Mouse (Mus musculus) midbrain, embryonic 10.5 days (tissue): Measurements from ENCODE around the gene Ptcra. TPM values are rescaled to one million over a fixed set of nuclear protein-coding genes. Genes with fewer than 3 reads are reported as not detected.

Experiments used
- DNase-seq: peaks from one replicate; pipeline ENCODE4 v3.0.0-alpha.2; 2017; ENCODE audit warnings: low spot score
- H3K27ac ChIP-seq: fragments of 300-500 bp; sonication (generic); replicated peaks from 2 replicates; pipeline ENCODE4 v1.5.1; 2016; ENCODE audit warnings: mild to moderate bottlenecking
- H3K27me3 ChIP-seq: fragments of 300-500 bp; sonication (generic); 2 replicates; pipeline ENCODE4 v1.6.1; 2016; ENCODE audit warnings: low read depth, mild to moderate bottlenecking; ENCODE audit not compliant: poor library complexity, severe bottlenecking
- H3K36me3 ChIP-seq: fragments of 300-500 bp; sonication (generic); 2 replicates; pipeline ENCODE4 v1.6.1; 2016; ENCODE audit warnings: mild to moderate bottlenecking, moderate library complexity
- H3K4me1 ChIP-seq: fragments of 300-500 bp; sonication (generic); 2 replicates; pipeline ENCODE4 v1.6.1; 2016
- H3K4me3 ChIP-seq: fragments of 300-500 bp; sonication (generic); 2 replicates; pipeline ENCODE4 v1.5.1; 2016; ENCODE audit warnings: mild to moderate bottlenecking, moderate library complexity
- H3K9me3 ChIP-seq: fragments of 300-500 bp; sonication (generic); replicated peaks from 2 replicates; pipeline ENCODE4 v1.6.1; 2016; ENCODE audit warnings: mild to moderate bottlenecking
- WGBS: fragments of 180-500 bp; shearing (Covaris S2); methylation state at CpG from one replicate; pipeline ENCODE4 v1.1.7; 2016; 5-methylcytosine and 5-hydroxymethylcytosine counted together
- polyA plus RNA-seq: library from polyadenylated mRNA; unstranded; fragments of >200 nt; fragmentation: Nextera tagmentation; extraction: Ambion mirVana; gene quantifications from 2 replicates; pipeline ENCODE4 v1.2.1, GENCODE M21; 2016

Ptcra gene
- polyA plus RNA-seq, 1 experiment from 2014 or later: 0.53 TPM

- H3K4me1 ChIP-seq: peaks cover 9% of the 10 kb centered on the region; the same call in 1 of the 2 replicates
- DNase-seq: peak; percentile 92
- whole genome bisulfite sequencing: under 1% methylated on average over 44 of the region's 44 CpGs
- H3K9me3 ChIP-seq: no peaks in the 10 kb centered on the region
- H3K27ac ChIP-seq: peak within 1 kb of the TSS; percentile 91
- peaks cover 37% of the 10 kb centered on the region for H3K36me3 ChIP-seq
- peak within 1 kb of the TSS; percentile 80 for H3K4me3 ChIP-seq
- no peaks in the 10 kb centered on the region for H3K27me3 ChIP-seq
Observed at GRCm38 (mm10) chr17:46782341-46783221, 19.1 kb upstream of the Ptcra start, which contains the start of gene Rpl7l1. Gene Rpl7l1, minus strand, starts transcription at chr17:46782672.

GRCm38 (mm10) chr17:46781876-46782275 lies 18.4 kb upstream of the Ptcra start:
- H3K27me3 ChIP-seq: no peaks in the 10 kb centered on the region
- no peaks in the 10 kb centered on the region for H3K9me3 ChIP-seq
- peak overlapping the region; percentile 91 for H3K27ac ChIP-seq
- 10% methylated on average over 11 of the region's 11 CpGs for WGBS
- H3K4me3 ChIP-seq: peak overlapping the region; percentile 80
- H3K36me3 ChIP-seq: peaks cover 44% of the 10 kb centered on the region
- peaks cover 9% of the 10 kb centered on the region; the same call in 1 of the 2 replicates for H3K4me1 ChIP-seq
- DNase-seq: no peak

- no peaks in the 10 kb centered on the region for H3K9me3 ChIP-seq
- H3K4me3 ChIP-seq: no peak overlapping the region
- DNase-seq: no peak
- H3K36me3 ChIP-seq: peaks cover 73% of the 10 kb centered on the region
- 89% methylated on average over 3 of the region's 3 CpGs for WGBS
- no peaks in the 10 kb centered on the region for H3K27me3 ChIP-seq
- H3K27ac ChIP-seq: no peak overlapping the region
- peaks cover 25% of the 10 kb centered on the region for H3K4me1 ChIP-seq
Observed at GRCm38 (mm10) chr17:46776087-46776486, 12.6 kb upstream of the Ptcra start.

- Histone ChIP-seq H3K27ac (no peak overlapping the region), H3K36me3 (peaks cover 62% of the 10 kb centered on the region), H3K4me1 (peaks cover 23% of the 10 kb centered on the region), H3K9me3 (no peaks in the 10 kb centered on the region), H3K4me3 (no peak overlapping the region), H3K27me3 (no peaks in the 10 kb centered on the region)
- 96% methylated on average over 9 of the region's 9 CpGs for WGBS
- DNase-seq: no peak
Observed at GRCm38 (mm10) chr17:46775070-46775469, 11.6 kb upstream of the Ptcra start.

GRCm38 (mm10) chr17:46774131-46774472 lies 10.6 kb upstream of the Ptcra start:
- Histone ChIP-seq H3K36me3 (peaks cover 53% of the 10 kb centered on the region), H3K9me3 (no peaks in the 10 kb centered on the region), H3K4me1 (peaks cover 23% of the 10 kb centered on the region), H3K27me3 (no peaks in the 10 kb centered on the region), H3K27ac (no peak overlapping the region), H3K4me3 (peak overlapping the region; percentile 78)
- WGBS: 46% methylated on average over 2 of the region's 2 CpGs
- DNase-seq: no peak

GRCm38 (mm10) chr17:46773278-46774130 lies 10.0 kb upstream of the Ptcra start:
- WGBS: 12% methylated on average over 19 of the region's 20 CpGs
- Histone ChIP-seq H3K9me3 (no peaks in the 10 kb centered on the region), H3K27me3 (no peaks in the 10 kb centered on the region), H3K27ac (peak overlapping the region; percentile 88; the same call in 1 of the 2 replicates), H3K4me1 (peaks cover 23% of the 10 kb centered on the region), H3K4me3 (peak overlapping the region; percentile 78), H3K36me3 (peaks cover 47% of the 10 kb centered on the region)
- DNase-seq: peak; percentile 40

GRCm38 (mm10) chr17:46772404-46773277 lies 9.1 kb upstream of the Ptcra start, which contains the start of gene 2310039H08Rik:
Gene 2310039H08Rik, plus strand, starts transcription at chr17:46772635.
- H3K4me3 ChIP-seq: peak within 1 kb of the TSS; percentile 78
- under 1% methylated on average over 50 of the region's 50 CpGs for WGBS
- peak within 1 kb of the TSS; percentile 88 for H3K27ac ChIP-seq
- peaks cover 38% of the 10 kb centered on the region for H3K36me3 ChIP-seq
- no peaks in the 10 kb centered on the region for H3K9me3 ChIP-seq
- no peaks in the 10 kb centered on the region for H3K27me3 ChIP-seq
- peak; percentile 91 for DNase-seq
- H3K4me1 ChIP-seq: peaks cover 27% of the 10 kb centered on the region

- Histone ChIP-seq H3K4me3 (peak overlapping the region; percentile 78), H3K27me3 (no peaks in the 10 kb centered on the region), H3K36me3 (peaks cover 32% of the 10 kb centered on the region), H3K27ac (peak overlapping the region; percentile 88), H3K9me3 (no peaks in the 10 kb centered on the region), H3K4me1 (peaks cover 27% of the 10 kb centered on the region)
- 9% methylated on average over 5 of the region's 5 CpGs for WGBS
- no peak for DNase-seq
Observed at GRCm38 (mm10) chr17:46772038-46772403, 8.5 kb upstream of the Ptcra start.

GRCm38 (mm10) chr17:46771616-46772015 lies 8.1 kb upstream of the Ptcra start:
- H3K36me3 ChIP-seq: peaks cover 28% of the 10 kb centered on the region
- peak overlapping the region; percentile 88; the same call in 1 of the 2 replicates for H3K27ac ChIP-seq
- H3K27me3 ChIP-seq: no peaks in the 10 kb centered on the region
- H3K9me3 ChIP-seq: no peaks in the 10 kb centered on the region
- 72% methylated on average over 17 of the region's 17 CpGs for WGBS
- peaks cover 27% of the 10 kb centered on the region for H3K4me1 ChIP-seq
- DNase-seq: no peak
- peak overlapping the region; percentile 78 for H3K4me3 ChIP-seq

GRCm38 (mm10) chr17:46771025-46771424 lies 7.5 kb upstream of the Ptcra start:
- Histone ChIP-seq H3K36me3 (peaks cover 22% of the 10 kb centered on the region), H3K27me3 (no peaks in the 10 kb centered on the region), H3K4me1 (peaks cover 27% of the 10 kb centered on the region), H3K9me3 (no peaks in the 10 kb centered on the region), H3K4me3 (no peak overlapping the region), H3K27ac (no peak overlapping the region)
- WGBS: 84% methylated on average over 4 of the region's 4 CpGs
- no peak for DNase-seq

- Histone ChIP-seq H3K4me1 (peaks cover 27% of the 10 kb centered on the region), H3K27me3 (no peaks in the 10 kb centered on the region), H3K9me3 (no peaks in the 10 kb centered on the region), H3K36me3 (peaks cover 17% of the 10 kb centered on the region), H3K4me3 (no peak overlapping the region), H3K27ac (no peak overlapping the region)
- no peak for DNase-seq
- 91% methylated on average over 11 of the region's 11 CpGs for WGBS
Observed at GRCm38 (mm10) chr17:46770546-46770945, 7.0 kb upstream of the Ptcra start.

- no peaks in the 10 kb centered on the region for H3K36me3 ChIP-seq
- no peak overlapping the region for H3K4me3 ChIP-seq
- no peaks in the 10 kb centered on the region for H3K9me3 ChIP-seq
- no peak overlapping the region for H3K27ac ChIP-seq
- no peak for DNase-seq
- WGBS: 56% methylated on average over 8 of the region's 8 CpGs
- H3K4me1 ChIP-seq: peaks cover 13% of the 10 kb centered on the region
- no peaks in the 10 kb centered on the region for H3K27me3 ChIP-seq
Observed at GRCm38 (mm10) chr17:46767868-46768267, 4.4 kb upstream of the Ptcra start.
